Mouse (Mus musculus) kidney, postnatal 0 days (tissue): ENCODE measurements around the gene Coa4. TPM values are rescaled to one million over a fixed set of nuclear protein-coding genes. Genes with fewer than 3 reads are reported as not detected.
A peak's percentile ranks its signal among the peaks of the same experiment; 100 is the strongest.
"Not testable (repeated sequence)": the region's sequence is repeated elsewhere in the genome, so short reads cannot be mapped to it uniquely, and the experiment has no call there.

Source experiments
- ATAC-seq: fragments of 200-750 bp; cut with Nextera tagmentation; replicated peaks from 2 replicates; pipeline ENCODE4 v1.8.0; 2017; ENCODE audit warnings: low read depth, moderate number of reproducible peaks, moderate TSS enrichment, moderate library complexity; ENCODE audit not compliant: low FRiP score
- DNase-seq: peaks from one replicate; pipeline ENCODE4 v3.0.0-alpha.2; 2016; ENCODE audit warnings: low spot score
- H3K27ac ChIP-seq: fragments of 300-500 bp; sonication (generic); 2 replicates; pipeline ENCODE4 v1.5.1; 2014; ENCODE audit warnings: mild to moderate bottlenecking
- H3K27me3 ChIP-seq: fragments of 300-500 bp; sonication (generic); 2 replicates; pipeline ENCODE4 v1.6.1; 2014; ENCODE audit warnings: low read length, mixed read lengths; ENCODE audit not compliant: insufficient read depth
- H3K36me3 ChIP-seq: fragments of 300-500 bp; sonication (generic); 2 replicates; pipeline ENCODE4 v1.6.1; 2014; ENCODE audit warnings: low read length, mixed read lengths; ENCODE audit not compliant: insufficient read depth
- H3K4me1 ChIP-seq: fragments of 300-500 bp; sonication (generic); replicated peaks from 2 replicates; pipeline ENCODE4 v1.6.1; 2014; ENCODE audit warnings: antibody characterized with exemption, low read length, mixed read lengths; ENCODE audit not compliant: insufficient read depth
- H3K4me2 ChIP-seq: fragments of 300-500 bp; sonication (generic); 2 replicates; pipeline ENCODE4 v1.6.1; 2014; ENCODE audit warnings: mild to moderate bottlenecking, low read length, moderate library complexity, mixed read lengths
- H3K4me3 ChIP-seq: fragments of 300-500 bp; sonication (generic); replicated peaks from 2 replicates; pipeline ENCODE4 v1.5.1; 2014; ENCODE audit warnings: low read depth, low read length
- H3K9ac ChIP-seq: fragments of 300-500 bp; sonication (generic); 2 replicates; pipeline ENCODE4 v1.6.1; 2014; ENCODE audit warnings: low read depth, low read length
- H3K9me3 ChIP-seq: fragments of 300-500 bp; sonication (generic); replicated peaks from 2 replicates; pipeline ENCODE4 v1.6.1; 2016; ENCODE audit warnings: low read length, inconsistent platforms, mixed read lengths
- CTCF ChIP-seq: IDR thresholded peaks from 2 replicates; pipeline ENCODE4 v1.5.1; 2016; ENCODE audit warnings: antibody characterized with exemption, low read depth, mild to moderate bottlenecking, moderate library complexity
- WGBS: fragments of 180-500 bp; shearing (Covaris S2); extraction: QIAGEN DNeasy Blood & Tissue Kit; methylation state at CpG from one replicate; pipeline ENCODE4 v1.1.7; 2014; 5-methylcytosine and 5-hydroxymethylcytosine counted together
- polyA plus RNA-seq: library from polyadenylated mRNA; unstranded; fragments of >200 nt; fragmentation: Nextera tagmentation; extraction: Ambion mirVana; gene quantifications from 2 replicates; pipeline ENCODE4 v1.2.1, GENCODE M21; 2015

Gene Coa4
- polyA plus RNA-seq, 1 experiment from 2014 or later, result 21.9 TPM

DNA sequence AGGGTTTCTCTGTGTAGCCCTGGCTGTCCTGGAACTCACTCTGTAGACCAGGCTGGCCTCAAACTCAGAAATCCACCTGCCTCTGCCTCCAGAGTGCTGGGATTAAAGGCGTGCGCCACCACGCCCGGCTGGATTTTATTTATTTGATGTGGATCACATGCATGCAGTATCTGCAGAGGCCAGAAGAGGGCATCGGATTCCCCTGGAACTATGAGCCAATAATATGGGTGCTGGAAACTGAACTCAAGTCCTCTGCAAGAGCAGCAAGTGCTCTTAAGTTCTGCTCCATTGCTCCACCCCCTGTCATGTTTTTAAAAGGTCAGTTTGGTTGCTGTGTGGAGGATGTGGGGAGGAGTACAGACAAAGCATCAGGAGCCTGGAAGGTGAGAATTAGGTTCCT is 30.4 kb downstream of the Coa4 start:
- not testable (repeated sequence) for H3K4me2 ChIP-seq, ATAC-seq, DNase-seq, H3K27me3 ChIP-seq, H3K36me3 ChIP-seq, H3K9me3 ChIP-seq, H3K4me1 ChIP-seq, H3K9ac ChIP-seq, H3K27ac ChIP-seq, H3K4me3 ChIP-seq
- peak; percentile 37; the same call in 1 of the 2 replicates for TF ChIP-seq CTCF
- WGBS, result 80% methylated on average over 5 of the region's 5 CpGs

- Histone ChIP-seq H3K4me1 (no peaks in the 10 kb centered on the region), H3K36me3 (0 out of 2 replicates have a peak, but pooled peaks cover 3% of the 10 kb centered on the region), H3K4me2 (no peak overlapping the region), H3K9me3 (no peaks in the 10 kb centered on the region), H3K27me3 (no peaks in the 10 kb centered on the region), H3K9ac (no peak overlapping the region), H3K4me3 (no peak overlapping the region), H3K27ac (no peak overlapping the region)
- ATAC-seq, result no peak
- DNase-seq, result no peak
- TF ChIP-seq CTCF, result no peak
Measured at GRCm38 (mm10) chr7:100569907-100570306, 33.0 kb downstream of the Coa4 start.

GRCm38 (mm10) chr7:100570930-100571715 is 34.3 kb downstream of the Coa4 start:
- no peaks in the 10 kb centered on the region for H3K4me1 ChIP-seq
- H3K4me2 ChIP-seq, result no peak overlapping the region
- H3K9ac ChIP-seq, result no peak overlapping the region
- no peak overlapping the region for H3K4me3 ChIP-seq
- TF ChIP-seq CTCF, result no peak
- 82% methylated on average over 3 of the region's 3 CpGs for WGBS
- no peaks in the 10 kb centered on the region for H3K9me3 ChIP-seq
- H3K36me3 ChIP-seq, result no peaks in the 10 kb centered on the region
- DNase-seq (no peak), ATAC-seq (no peak)
- no peaks in the 10 kb centered on the region for H3K27me3 ChIP-seq
- no peak overlapping the region for H3K27ac ChIP-seq

GRCm38 (mm10) chr7:100572061-100572460 is 35.2 kb downstream of the Coa4 start:
- Histone ChIP-seq H3K9ac (no peak overlapping the region), H3K9me3 (no peaks in the 10 kb centered on the region), H3K4me3 (no peak overlapping the region), H3K4me2 (no peak overlapping the region), H3K36me3 (no peaks in the 10 kb centered on the region), H3K27me3 (no peaks in the 10 kb centered on the region), H3K27ac (no peak overlapping the region), H3K4me1 (no peaks in the 10 kb centered on the region)
- ATAC-seq, result no peak
- 88% methylated on average over 4 of the region's 4 CpGs for WGBS
- no peak for DNase-seq
- TF ChIP-seq CTCF, result no peak

DNA sequence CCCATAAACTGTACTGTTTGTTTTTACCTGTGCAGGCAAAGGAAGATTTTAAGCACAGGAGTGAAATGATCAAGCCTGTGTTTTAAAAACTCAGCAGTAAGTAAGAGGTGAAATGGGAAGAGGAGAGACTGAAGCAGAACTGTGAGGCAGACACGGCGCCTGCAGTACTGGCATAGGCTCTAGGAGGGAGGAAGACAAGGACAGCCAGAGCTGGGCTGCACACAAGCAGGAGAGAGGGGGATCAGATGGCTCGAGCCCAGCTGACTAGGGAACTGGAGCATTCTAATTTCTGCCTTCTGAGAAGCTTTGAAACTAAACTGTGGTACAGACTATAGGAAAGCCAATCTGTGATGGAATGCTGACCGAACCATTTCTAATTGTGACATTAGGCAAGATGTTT is 35.8 kb downstream of the Coa4 start:
- TF ChIP-seq CTCF, result no peak
- H3K4me3 ChIP-seq, result no peak overlapping the region

DNA sequence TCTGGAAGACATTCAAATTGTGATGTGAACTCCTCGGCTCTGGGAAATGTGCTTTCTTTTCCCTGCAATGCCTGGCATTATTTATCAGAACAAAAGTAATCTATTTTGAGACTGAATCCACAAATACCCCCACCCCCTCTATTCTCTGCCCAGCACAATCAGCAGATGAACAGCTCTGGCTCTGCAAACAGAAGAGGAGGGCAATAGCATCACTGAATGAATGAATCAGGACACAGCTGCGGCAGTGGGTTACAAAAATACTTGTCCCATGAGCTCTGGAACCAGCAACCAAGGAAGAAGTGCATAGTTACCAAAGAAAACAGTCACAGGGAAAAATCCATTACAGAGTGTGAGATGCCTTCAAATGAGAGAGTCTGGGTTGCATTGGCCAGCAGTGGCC is 41.9 kb downstream of the Coa4 start:
- no peak for TF ChIP-seq CTCF

More for the DNA sequence above, 35.8 kb downstream of the Coa4 start:
- H3K36me3 ChIP-seq, result no peaks in the 10 kb centered on the region
- no peak overlapping the region for H3K27ac ChIP-seq
- 71% methylated on average over 4 of the region's 4 CpGs for WGBS
- DNase-seq (no peak), ATAC-seq (no peak)
- no peak overlapping the region for H3K4me2 ChIP-seq
- H3K9ac ChIP-seq, result no peak overlapping the region
- H3K9me3 ChIP-seq, result no peaks in the 10 kb centered on the region
- no peaks in the 10 kb centered on the region for H3K4me1 ChIP-seq
- H3K27me3 ChIP-seq, result no peaks in the 10 kb centered on the region

More for the DNA sequence above, 41.9 kb downstream of the Coa4 start:
- Histone ChIP-seq H3K9ac (no peak overlapping the region), H3K27me3 (no peaks in the 10 kb centered on the region), H3K4me1 (peaks cover 6% of the 10 kb centered on the region; the same call in 1 of the 2 replicates), H3K4me3 (no peak overlapping the region), H3K4me2 (no peak overlapping the region), H3K9me3 (no peaks in the 10 kb centered on the region), H3K36me3 (no peaks in the 10 kb centered on the region), H3K27ac (no peak overlapping the region)
- ATAC-seq (no peak), DNase-seq (no peak)
- 82% methylated on average over 2 of the region's 2 CpGs for WGBS
